Mouse (Mus musculus) midbrain, embryonic 13.5 days (tissue): ENCODE measurements around the gene Rab34. TPM values are rescaled to one million over a fixed set of nuclear protein-coding genes. Genes with fewer than 3 reads are reported as not detected.

Experiments
- ATAC-seq: fragments of 200-750 bp; cut with Nextera tagmentation; 2 replicates; pipeline ENCODE4 v1.8.0; 2017; ENCODE audit warnings: mild to moderate bottlenecking, moderate TSS enrichment, moderate library complexity
- H3K27ac ChIP-seq: fragments of 300-500 bp; sonication (generic); 2 replicates; pipeline ENCODE4 v1.5.1; 2015; ENCODE audit warnings: inconsistent platforms, mild to moderate bottlenecking, moderate library complexity
- H3K27me3 ChIP-seq: fragments of 300-500 bp; sonication (generic); 2 replicates; pipeline ENCODE4 v1.6.1; 2015; ENCODE audit warnings: mild to moderate bottlenecking, inconsistent platforms
- H3K36me3 ChIP-seq: fragments of 300-500 bp; sonication (generic); 2 replicates; pipeline ENCODE4 v1.6.1; 2015; ENCODE audit warnings: mild to moderate bottlenecking, inconsistent platforms
- H3K4me1 ChIP-seq: fragments of 300-500 bp; sonication (generic); replicated peaks from 2 replicates; pipeline ENCODE4 v1.6.1; 2015; ENCODE audit warnings: inconsistent platforms
- H3K4me2 ChIP-seq: fragments of 300-500 bp; sonication (generic); replicated peaks from 2 replicates; pipeline ENCODE4 v1.6.1; 2015; ENCODE audit warnings: moderate library complexity, mild to moderate bottlenecking, inconsistent platforms
- H3K4me3 ChIP-seq: fragments of 300-500 bp; sonication (generic); replicated peaks from 2 replicates; pipeline ENCODE4 v1.5.1; 2015; ENCODE audit warnings: mild to moderate bottlenecking, inconsistent platforms
- H3K9ac ChIP-seq: fragments of 300-500 bp; sonication (generic); replicated peaks from 2 replicates; pipeline ENCODE4 v1.6.1; 2015; ENCODE audit warnings: mild to moderate bottlenecking, inconsistent platforms
- H3K9me3 ChIP-seq: fragments of 300-500 bp; sonication (generic); 2 replicates; pipeline ENCODE4 v1.6.1; 2016; ENCODE audit warnings: mild to moderate bottlenecking, inconsistent platforms
- WGBS: fragments of 180-500 bp; shearing (Covaris S2); methylation state at CpG from one replicate; pipeline ENCODE4 v1.1.7; 2015; 5-methylcytosine and 5-hydroxymethylcytosine counted together
- polyA plus RNA-seq: library from polyadenylated mRNA; unstranded; fragments of >200 nt; fragmentation: Nextera tagmentation; extraction: Ambion mirVana; gene quantifications from 2 replicates; pipeline ENCODE4 v1.2.1, GENCODE M21; 2015

The Rab34 gene
- polyA plus RNA-seq, 1 experiment from 2014 or later: 42.0 TPM

GRCm38 (mm10) chr11:78165761-78166109 lies 22.5 kb upstream of the Rab34 start:
- H3K27ac ChIP-seq: peak overlapping the region; percentile 99
- H3K9me3 ChIP-seq: no peaks in the 10 kb centered on the region
- H3K4me3 ChIP-seq: peak overlapping the region; percentile 100
- H3K27me3 ChIP-seq: 0 out of 2 replicates have a peak, but pooled peaks cover 3% of the 10 kb centered on the region
- peak overlapping the region; percentile 84 for H3K4me2 ChIP-seq
- peaks cover 25% of the 10 kb centered on the region for H3K36me3 ChIP-seq
- H3K9ac ChIP-seq: peak overlapping the region; percentile 99
- H3K4me1 ChIP-seq: peaks cover 43% of the 10 kb centered on the region
- 3% methylated on average over 16 of the region's 16 CpGs for WGBS
- ATAC-seq: peak; percentile 28

GRCm38 (mm10) chr11:78166161-78166560 lies 22.1 kb upstream of the Rab34 start:
- no peak for ATAC-seq
- Histone ChIP-seq H3K27me3 (0 out of 2 replicates have a peak, but pooled peaks cover 3% of the 10 kb centered on the region), H3K9ac (peak overlapping the region; percentile 99; the same call in 1 of the 2 replicates), H3K36me3 (peaks cover 20% of the 10 kb centered on the region), H3K4me3 (peak overlapping the region; percentile 100), H3K4me1 (peaks cover 38% of the 10 kb centered on the region), H3K27ac (peak overlapping the region; percentile 99; the same call in 1 of the 2 replicates), H3K9me3 (no peaks in the 10 kb centered on the region), H3K4me2 (peak overlapping the region; percentile 84)
- 50% methylated on average over 4 of the region's 4 CpGs for WGBS

DNA sequence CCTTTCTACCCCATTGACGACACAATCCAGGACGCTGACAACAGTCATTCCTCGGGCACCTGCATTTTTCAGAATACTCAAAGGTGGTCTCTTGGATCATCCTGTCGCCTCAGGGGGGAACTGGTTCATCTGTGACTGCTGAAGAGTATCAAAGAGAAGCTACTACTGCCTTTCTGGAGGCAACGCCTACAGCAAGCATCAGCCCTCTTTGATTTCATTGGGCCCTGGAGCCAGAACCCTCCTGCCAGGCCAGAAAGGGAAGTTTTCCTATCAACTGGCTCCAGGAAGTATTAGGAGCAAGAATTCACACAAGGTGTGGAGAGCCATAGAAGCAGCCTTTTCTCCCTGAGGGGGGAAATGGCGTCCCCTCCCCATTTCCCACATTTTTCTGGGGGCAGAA lies 21.6 kb upstream of the Rab34 start:
- no peak for ATAC-seq
- Histone ChIP-seq H3K27ac (no peak overlapping the region), H3K9ac (no peak overlapping the region), H3K4me3 (no peak overlapping the region), H3K4me1 (peaks cover 35% of the 10 kb centered on the region), H3K4me2 (no peak overlapping the region), H3K36me3 (peaks cover 16% of the 10 kb centered on the region), H3K27me3 (0 out of 2 replicates have a peak, but pooled peaks cover 3% of the 10 kb centered on the region), H3K9me3 (no peaks in the 10 kb centered on the region)
- 70% methylated on average over 6 of the region's 6 CpGs for WGBS

DNA sequence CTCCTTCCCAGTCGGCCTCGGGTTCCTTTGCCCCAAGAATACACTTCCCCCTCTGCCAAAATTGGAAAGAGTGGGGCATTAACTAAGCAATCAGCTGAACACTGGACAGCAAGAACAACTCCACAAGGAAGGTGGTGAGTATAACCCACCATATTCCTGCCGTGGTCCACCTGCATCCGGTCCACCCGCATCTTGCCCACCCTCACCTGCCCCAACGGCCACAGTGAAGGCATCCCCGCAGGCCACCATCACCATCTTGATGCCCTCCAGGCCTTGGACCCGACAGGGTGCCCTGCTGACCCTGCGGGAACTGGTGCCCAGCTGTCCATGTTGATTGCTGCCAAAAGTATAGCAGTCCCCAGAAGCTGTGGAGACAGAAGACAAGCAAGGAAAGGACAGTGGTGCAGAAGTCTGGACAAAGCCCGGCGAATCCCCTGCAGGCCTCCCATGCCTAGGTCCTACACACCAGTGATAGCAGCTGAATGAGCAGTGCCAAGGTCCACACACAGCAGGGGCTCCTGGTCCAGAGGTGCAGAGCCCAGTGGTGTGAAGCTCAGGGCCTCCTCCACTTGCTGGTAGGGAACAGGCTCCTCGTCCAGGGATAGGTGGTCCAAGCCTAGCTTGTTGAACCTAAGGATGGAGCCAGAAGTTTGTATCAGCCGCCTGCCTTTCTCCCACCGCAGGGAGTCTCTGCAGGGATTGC lies 20.8 kb upstream of the Rab34 start:
- Histone ChIP-seq H3K4me3 (no peak overlapping the region), H3K27ac (no peak overlapping the region), H3K9me3 (no peaks in the 10 kb centered on the region), H3K27me3 (0 out of 2 replicates have a peak, but pooled peaks cover 3% of the 10 kb centered on the region), H3K9ac (no peak overlapping the region), H3K36me3 (peaks cover 8% of the 10 kb centered on the region; the same call in 1 of the 2 replicates), H3K4me2 (no peak overlapping the region), H3K4me1 (peaks cover 28% of the 10 kb centered on the region)
- ATAC-seq: no peak
- WGBS: 85% methylated on average over 14 of the region's 14 CpGs

DNA sequence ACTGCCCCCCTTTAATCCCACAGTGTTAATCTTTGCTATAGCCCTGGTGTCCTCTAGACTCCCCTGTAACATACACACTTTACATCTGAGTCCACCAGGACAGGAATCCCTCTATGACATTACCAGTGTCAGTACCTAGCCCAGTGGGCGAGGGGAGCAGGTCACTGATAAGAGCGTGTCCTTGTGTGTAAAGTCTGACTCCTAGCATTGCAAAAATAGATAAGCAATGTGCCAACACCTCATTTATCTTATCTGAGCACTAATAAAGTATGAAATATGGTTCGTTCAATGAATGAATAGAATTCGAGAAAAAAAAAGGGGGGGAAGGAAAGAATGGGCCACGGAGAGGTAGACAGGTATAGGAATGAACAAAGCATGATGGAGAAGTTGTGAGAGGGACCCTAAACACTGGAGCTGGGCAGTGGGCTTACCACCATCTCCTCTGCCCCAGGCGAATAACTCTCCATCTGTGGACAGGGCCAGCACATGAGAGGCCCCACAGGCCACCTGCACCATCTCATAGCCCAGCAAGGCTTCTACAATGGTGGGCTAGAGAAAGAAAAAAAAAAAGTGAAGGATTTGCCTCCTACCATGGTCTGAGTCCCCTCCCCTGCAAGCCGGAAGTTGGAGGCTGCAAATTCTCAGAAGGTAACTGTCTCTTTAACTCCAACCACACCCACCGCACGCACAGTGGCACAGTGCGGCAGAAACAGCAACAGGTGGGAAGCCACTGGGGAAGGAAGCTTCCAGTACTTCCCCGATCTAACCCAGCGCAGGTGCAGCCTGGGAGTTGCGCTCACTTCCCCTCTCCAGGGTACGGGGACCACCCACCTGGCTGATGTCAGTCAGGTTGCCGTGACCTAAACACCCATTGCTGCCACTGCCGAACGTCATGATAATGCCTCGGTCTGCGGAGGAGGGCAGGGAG lies 19.4 kb upstream of the Rab34 start:
- 58% methylated on average over 19 of the region's 19 CpGs for WGBS
- H3K9ac ChIP-seq: no peak overlapping the region
- H3K4me1 ChIP-seq: peaks cover 14% of the 10 kb centered on the region
- ATAC-seq: no peak
- H3K27ac ChIP-seq: no peak overlapping the region
- H3K4me3 ChIP-seq: no peak overlapping the region
- 0 out of 2 replicates have a peak, but pooled peaks cover 3% of the 10 kb centered on the region for H3K27me3 ChIP-seq
- no peak overlapping the region for H3K4me2 ChIP-seq
- no peaks in the 10 kb centered on the region for H3K9me3 ChIP-seq
- H3K36me3 ChIP-seq: no peaks in the 10 kb centered on the region

DNA sequence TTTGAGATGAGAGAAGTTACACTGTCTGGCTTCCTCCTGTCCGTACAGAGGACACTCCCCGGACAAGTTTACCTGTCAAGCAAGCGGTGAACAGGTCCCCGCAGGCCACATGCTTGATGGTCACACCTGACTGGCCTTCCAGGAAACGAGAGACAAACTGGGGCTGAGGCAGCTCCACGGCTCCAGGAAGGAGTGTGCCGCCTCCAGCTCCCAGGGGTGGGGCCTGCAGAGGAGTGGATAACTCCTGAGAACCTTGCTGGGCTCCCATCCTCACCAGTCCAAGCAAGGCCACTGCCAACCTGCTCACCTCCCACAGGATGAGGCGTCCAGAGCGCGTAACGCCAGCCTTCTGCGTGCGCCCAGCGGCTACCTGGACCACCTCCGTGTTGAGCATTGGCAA lies 17.9 kb upstream of the Rab34 start:
- peaks cover 13% of the 10 kb centered on the region for H3K4me1 ChIP-seq
- no peaks in the 10 kb centered on the region for H3K36me3 ChIP-seq
- H3K4me2 ChIP-seq: no peak overlapping the region
- 93% methylated on average over 15 of the region's 15 CpGs for WGBS
- no peaks in the 10 kb centered on the region for H3K9me3 ChIP-seq
- 0 out of 2 replicates have a peak, but pooled peaks cover 3% of the 10 kb centered on the region for H3K27me3 ChIP-seq
- H3K27ac ChIP-seq: no peak overlapping the region
- H3K9ac ChIP-seq: no peak overlapping the region
- H3K4me3 ChIP-seq: no peak overlapping the region
- no peak for ATAC-seq

DNA sequence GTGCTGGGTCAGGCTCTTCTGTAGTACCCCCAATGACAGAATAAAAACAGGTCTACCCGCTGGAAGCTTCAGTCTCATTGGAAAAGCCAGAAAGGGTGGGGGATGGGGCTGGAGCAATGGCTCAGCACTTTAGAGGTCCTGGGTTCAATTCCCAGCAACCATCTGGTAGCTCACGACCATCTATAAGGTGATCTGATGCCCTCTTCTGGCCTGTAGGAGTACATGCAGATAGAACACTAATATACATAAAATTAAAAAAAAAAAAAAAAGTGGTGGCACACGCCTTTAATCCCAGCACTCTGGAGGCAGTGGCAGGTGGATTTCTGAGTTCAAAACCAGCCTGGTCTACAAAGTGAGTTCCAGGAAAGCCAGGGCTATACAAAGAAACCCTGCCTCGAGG lies 16.9 kb upstream of the Rab34 start:
- no peaks in the 10 kb centered on the region for H3K36me3 ChIP-seq
- no peak overlapping the region for H3K9ac ChIP-seq
- no peak for ATAC-seq
- 68% methylated on average over 4 of the region's 4 CpGs for WGBS
- H3K4me1 ChIP-seq: peaks cover 10% of the 10 kb centered on the region
- no peak overlapping the region for H3K4me2 ChIP-seq
- H3K9me3 ChIP-seq: no peaks in the 10 kb centered on the region
- H3K27me3 ChIP-seq: 0 out of 2 replicates have a peak, but pooled peaks cover 3% of the 10 kb centered on the region
- H3K27ac ChIP-seq: no peak overlapping the region
- no peak overlapping the region for H3K4me3 ChIP-seq

DNA sequence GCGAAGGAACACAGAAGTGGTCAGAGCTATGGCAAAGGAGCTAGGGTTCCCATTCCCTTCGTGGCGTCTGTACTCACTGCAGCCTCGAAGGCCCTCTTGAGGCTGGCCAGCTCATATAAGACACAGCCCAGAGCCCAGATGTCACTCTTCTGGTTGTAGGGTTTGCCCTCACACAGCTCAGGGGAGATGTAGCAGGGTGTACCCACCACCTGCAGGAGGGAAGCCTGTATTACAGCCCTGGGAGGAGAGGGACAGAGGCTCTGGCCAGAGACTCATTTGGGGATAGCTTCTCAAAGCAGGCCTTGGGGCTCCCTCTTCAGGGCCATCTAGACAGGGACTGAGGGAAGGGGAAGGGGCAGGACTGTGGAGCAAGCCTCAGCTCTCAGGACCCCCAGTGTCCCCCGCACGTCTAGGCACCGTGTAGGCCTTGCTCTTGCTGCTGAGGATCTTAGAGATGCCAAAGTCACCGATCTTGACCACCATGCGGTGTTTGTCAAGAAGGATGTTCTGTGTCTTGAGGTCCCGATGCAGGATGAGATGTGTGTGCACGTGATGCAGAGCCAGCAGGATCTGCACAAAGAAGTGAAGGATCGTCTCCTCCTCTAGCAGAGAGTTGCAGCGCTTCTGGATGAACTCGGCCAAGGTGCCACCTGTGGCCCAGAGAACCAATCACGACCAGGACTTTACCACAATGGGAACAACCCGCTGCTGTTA lies 16.0 kb upstream of the Rab34 start:
- Histone ChIP-seq H3K4me3 (no peak overlapping the region), H3K4me1 (peaks cover 11% of the 10 kb centered on the region), H3K27me3 (peaks cover 7% of the 10 kb centered on the region), H3K27ac (no peak overlapping the region), H3K9ac (no peak overlapping the region), H3K4me2 (no peak overlapping the region), H3K9me3 (no peaks in the 10 kb centered on the region), H3K36me3 (no peaks in the 10 kb centered on the region)
- no peak for ATAC-seq
- 77% methylated on average over 16 of the region's 16 CpGs for WGBS

GRCm38 (mm10) chr11:78172748-78173383 lies 15.4 kb upstream of the Rab34 start:
- peaks cover 6% of the 10 kb centered on the region for H3K27me3 ChIP-seq
- peaks cover 16% of the 10 kb centered on the region for H3K4me1 ChIP-seq
- no peak overlapping the region for H3K27ac ChIP-seq
- WGBS: 88% methylated on average over 19 of the region's 19 CpGs
- no peak overlapping the region for H3K4me3 ChIP-seq
- H3K4me2 ChIP-seq: no peak overlapping the region
- no peak overlapping the region for H3K9ac ChIP-seq
- no peak for ATAC-seq
- no peaks in the 10 kb centered on the region for H3K36me3 ChIP-seq
- H3K9me3 ChIP-seq: no peaks in the 10 kb centered on the region

DNA sequence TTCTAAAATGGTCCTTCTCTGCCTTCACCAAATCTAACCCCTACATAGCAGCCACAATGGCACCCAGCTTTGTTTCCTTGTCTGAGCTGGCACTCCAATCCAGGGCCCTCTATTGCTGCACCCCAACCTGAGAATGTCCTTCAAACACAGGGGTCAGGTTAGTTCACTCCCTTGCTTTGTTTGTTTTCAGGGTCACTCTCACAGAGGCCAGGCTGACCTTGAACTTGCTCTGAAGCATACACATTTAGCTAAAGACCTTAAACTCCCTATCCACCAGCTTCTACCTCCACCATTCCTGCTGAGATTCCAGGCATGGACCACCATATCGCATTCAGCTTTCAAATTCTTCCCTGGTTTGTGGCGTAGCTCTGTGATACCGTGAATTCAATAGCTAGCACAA lies 13.7 kb upstream of the Rab34 start:
- H3K27me3 ChIP-seq: peaks cover 6% of the 10 kb centered on the region
- H3K4me3 ChIP-seq: no peak overlapping the region
- H3K9ac ChIP-seq: 0 out of 2 replicates have a peak overlapping the region, but pooled peaks have one; percentile 32
- WGBS: 94% methylated on average over 3 of the region's 3 CpGs
- no peaks in the 10 kb centered on the region for H3K9me3 ChIP-seq
- peaks cover 3% of the 10 kb centered on the region for H3K36me3 ChIP-seq
- H3K27ac ChIP-seq: no peak overlapping the region
- peaks cover 33% of the 10 kb centered on the region for H3K4me1 ChIP-seq
- no peak for ATAC-seq
- H3K4me2 ChIP-seq: no peak overlapping the region

DNA sequence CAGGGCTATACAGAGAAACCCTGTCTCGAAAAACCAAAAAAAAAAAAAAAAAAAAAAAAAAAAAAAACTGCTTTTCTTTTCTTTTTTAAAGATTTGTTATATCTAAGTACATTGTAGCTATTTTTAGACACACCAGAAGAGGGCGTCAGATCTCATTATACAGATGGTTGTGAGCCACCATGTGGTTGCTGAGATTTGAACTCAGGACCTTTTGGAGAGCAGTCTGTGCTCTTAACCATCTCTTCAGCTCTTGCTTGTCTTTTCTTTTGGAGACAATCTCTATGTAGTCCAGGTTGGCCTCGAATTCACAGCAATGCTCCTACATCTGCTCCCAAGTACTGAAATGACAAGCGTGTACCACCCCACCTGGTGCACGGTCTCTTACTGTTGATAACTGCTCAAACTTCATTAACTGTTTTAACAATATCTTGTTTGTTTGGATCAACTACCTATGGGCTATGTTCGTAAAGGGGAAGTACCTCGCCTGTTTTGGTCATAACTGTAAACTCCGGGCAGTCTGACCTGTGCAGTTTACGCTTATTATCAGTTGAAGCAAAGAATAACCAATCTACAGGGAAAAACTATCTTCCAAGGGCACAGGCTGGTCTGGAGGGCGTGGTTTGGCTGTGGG lies 12.3 kb upstream of the Rab34 start:
- 0 out of 2 replicates have a peak overlapping the region, but pooled peaks have one; percentile 65 for H3K27ac ChIP-seq
- H3K4me1 ChIP-seq: peaks cover 47% of the 10 kb centered on the region
- H3K4me3 ChIP-seq: peak overlapping the region; percentile 62
- no peaks in the 10 kb centered on the region for H3K9me3 ChIP-seq
- WGBS: 12% methylated on average over 10 of the region's 10 CpGs
- H3K4me2 ChIP-seq: peak overlapping the region; percentile 82
- peaks cover 6% of the 10 kb centered on the region for H3K27me3 ChIP-seq
- no peak for ATAC-seq
- H3K9ac ChIP-seq: peak overlapping the region; percentile 56
- H3K36me3 ChIP-seq: peaks cover 16% of the 10 kb centered on the region
